Mouse (Mus musculus): ENCODE results near the gene Clstn2. TPM values are rescaled to one million over a fixed set of nuclear protein-coding genes. Genes with fewer than 3 reads are reported as not detected.
A peak's percentile ranks its signal among the peaks of the same experiment; 100 is the strongest.

The Clstn2 gene
- polyA plus RNA-seq, 1 experiment from 2014 or later = 0.36 TPM

GRCm38 (mm10) chr9:97703901-97704503, 329.0 kb downstream of the Clstn2 start:
- Histone ChIP-seq H3K9me3 (no peaks in the 10 kb centered on the region), H3K4me3 (no peak overlapping the region), H3K9ac (no peak overlapping the region), H3K4me1 (peaks cover 18% of the 10 kb centered on the region), H3K27ac (replicated peaks) (no peak overlapping the region), H3K27me3 (replicated peaks) (peaks cover 57% of the 10 kb centered on the region), H3K36me3 (no peaks in the 10 kb centered on the region), H3K4me2 (no peak overlapping the region)
- ATAC-seq (ENCODE audit: extremely low read depth, insufficient number of reproducible peaks, low FRiP score, low TSS enrichment) = no peak
- WGBS = 72% methylated on average over 4 of the region's 4 CpGs

GRCm38 (mm10) chr9:97702989-97703388, 330.0 kb downstream of the Clstn2 start:
- Histone ChIP-seq H3K9ac (no peak overlapping the region), H3K9me3 (no peaks in the 10 kb centered on the region), H3K4me1 (peaks cover 18% of the 10 kb centered on the region), H3K36me3 (no peaks in the 10 kb centered on the region), H3K4me3 (no peak overlapping the region), H3K27me3 (replicated peaks) (peaks cover 57% of the 10 kb centered on the region), H3K4me2 (no peak overlapping the region), H3K27ac (replicated peaks) (no peak overlapping the region)
- WGBS = 26% methylated on average over 2 of the region's 2 CpGs
- ATAC-seq (ENCODE audit: extremely low read depth, insufficient number of reproducible peaks, low FRiP score, low TSS enrichment) = peak; percentile 72; the same call in 1 of the 2 replicates

GRCm38 (mm10) chr9:97699983-97700382, 333.0 kb downstream of the Clstn2 start:
- 76% methylated on average over 3 of the region's 3 CpGs for WGBS
- Histone ChIP-seq H3K4me2 (no peak overlapping the region), H3K9me3 (no peaks in the 10 kb centered on the region), H3K9ac (no peak overlapping the region), H3K4me3 (no peak overlapping the region), H3K27me3 (replicated peaks) (peaks cover 57% of the 10 kb centered on the region), H3K36me3 (no peaks in the 10 kb centered on the region), H3K27ac (replicated peaks) (no peak overlapping the region), H3K4me1 (peaks cover 14% of the 10 kb centered on the region)
- ATAC-seq (ENCODE audit: extremely low read depth, insufficient number of reproducible peaks, low FRiP score, low TSS enrichment) = no peak

GRCm38 (mm10) chr9:97699020-97699419, 334.0 kb downstream of the Clstn2 start:
- Histone ChIP-seq H3K9ac (no peak overlapping the region), H3K27ac (replicated peaks) (no peak overlapping the region), H3K9me3 (no peaks in the 10 kb centered on the region), H3K4me3 (no peak overlapping the region), H3K36me3 (no peaks in the 10 kb centered on the region), H3K27me3 (replicated peaks) (peaks cover 50% of the 10 kb centered on the region), H3K4me2 (no peak overlapping the region), H3K4me1 (peaks cover 14% of the 10 kb centered on the region)
- WGBS = 70% methylated on average over 2 of the region's 2 CpGs
- no peak for ATAC-seq (ENCODE audit: extremely low read depth, insufficient number of reproducible peaks, low FRiP score, low TSS enrichment)

- WGBS = 86% methylated on average over 10 of the region's 10 CpGs
- Histone ChIP-seq H3K4me1 (peaks cover 7% of the 10 kb centered on the region), H3K27ac (replicated peaks) (no peak overlapping the region), H3K9me3 (no peaks in the 10 kb centered on the region), H3K36me3 (no peaks in the 10 kb centered on the region), H3K9ac (no peak overlapping the region), H3K27me3 (replicated peaks) (peaks cover 47% of the 10 kb centered on the region), H3K4me3 (no peak overlapping the region), H3K4me2 (no peak overlapping the region)
- no peak for ATAC-seq (ENCODE audit: extremely low read depth, insufficient number of reproducible peaks, low FRiP score, low TSS enrichment)
Observed at GRCm38 (mm10) chr9:97698071-97698470, 334.9 kb downstream of the Clstn2 start.

- whole genome bisulfite sequencing = 61% methylated on average over 5 of the region's 5 CpGs
- no peak overlapping the region for H3K9ac ChIP-seq
- H3K27me3 ChIP-seq (replicated peaks) = peaks cover 39% of the 10 kb centered on the region
- no peaks in the 10 kb centered on the region for H3K36me3 ChIP-seq
- H3K4me3 ChIP-seq = no peak overlapping the region
- no peak for ATAC-seq (ENCODE audit: extremely low read depth, insufficient number of reproducible peaks, low FRiP score, low TSS enrichment)
- H3K9me3 ChIP-seq = no peaks in the 10 kb centered on the region
- no peaks in the 10 kb centered on the region for H3K4me1 ChIP-seq
- no peak overlapping the region for H3K4me2 ChIP-seq
- no peak overlapping the region for H3K27ac ChIP-seq (replicated peaks)
Observed at GRCm38 (mm10) chr9:97696655-97697235, 336.2 kb downstream of the Clstn2 start.

GRCm38 (mm10) chr9:97695278-97695677, 337.7 kb downstream of the Clstn2 start:
- ATAC-seq (ENCODE audit: extremely low read depth, insufficient number of reproducible peaks, low FRiP score, low TSS enrichment) = no peak
- WGBS = 38% methylated on average over 1 of the region's 1 CpGs

GRCm38 (mm10) chr9:97686826-97687425, 346.1 kb downstream of the Clstn2 start:
- Histone ChIP-seq H3K4me2 (no peak overlapping the region), H3K4me1 (0 out of 2 replicates have a peak, but pooled peaks cover 6% of the 10 kb centered on the region), H3K27me3 (replicated peaks) (no peaks in the 10 kb centered on the region), H3K27ac (replicated peaks) (no peak overlapping the region), H3K9ac (no peak overlapping the region), H3K36me3 (no peaks in the 10 kb centered on the region), H3K4me3 (no peak overlapping the region), H3K9me3 (no peaks in the 10 kb centered on the region)
- no peak for ATAC-seq (ENCODE audit: extremely low read depth, insufficient number of reproducible peaks, low FRiP score, low TSS enrichment)
- 50% methylated on average over 4 of the region's 4 CpGs for WGBS

More at GRCm38 (mm10) chr9:97695278-97695677, 337.7 kb downstream of the Clstn2 start:
- Histone ChIP-seq H3K27ac (replicated peaks) (no peak overlapping the region), H3K9ac (no peak overlapping the region), H3K4me3 (no peak overlapping the region), H3K27me3 (replicated peaks) (peaks cover 30% of the 10 kb centered on the region), H3K36me3 (no peaks in the 10 kb centered on the region), H3K4me2 (no peak overlapping the region), H3K9me3 (no peaks in the 10 kb centered on the region), H3K4me1 (no peaks in the 10 kb centered on the region)

- no peak for ATAC-seq (ENCODE audit: extremely low read depth, insufficient number of reproducible peaks, low FRiP score, low TSS enrichment)
Observed at GRCm38 (mm10) chr9:97685664-97686063, 347.3 kb downstream of the Clstn2 start.

GRCm38 (mm10) chr9:97679878-97680277, 353.1 kb downstream of the Clstn2 start:
- Histone ChIP-seq H3K9ac (no peak overlapping the region), H3K27ac (replicated peaks) (no peak overlapping the region)
- ATAC-seq (ENCODE audit: extremely low read depth, insufficient number of reproducible peaks, low FRiP score, low TSS enrichment) = no peak

More at GRCm38 (mm10) chr9:97685664-97686063, 347.3 kb downstream of the Clstn2 start:
- Histone ChIP-seq H3K9ac (no peak overlapping the region), H3K36me3 (no peaks in the 10 kb centered on the region), H3K4me2 (no peak overlapping the region), H3K27ac (replicated peaks) (no peak overlapping the region), H3K4me3 (no peak overlapping the region), H3K27me3 (replicated peaks) (no peaks in the 10 kb centered on the region), H3K4me1 (0 out of 2 replicates have a peak, but pooled peaks cover 6% of the 10 kb centered on the region), H3K9me3 (no peaks in the 10 kb centered on the region)
- 74% methylated on average over 4 of the region's 4 CpGs for WGBS

GRCm38 (mm10) chr9:97679106-97679505, 353.9 kb downstream of the Clstn2 start:
- WGBS = 70% methylated on average over 4 of the region's 4 CpGs
- Histone ChIP-seq H3K9me3 (no peaks in the 10 kb centered on the region), H3K27ac (replicated peaks) (no peak overlapping the region), H3K4me2 (no peak overlapping the region), H3K9ac (no peak overlapping the region), H3K4me1 (no peaks in the 10 kb centered on the region), H3K36me3 (no peaks in the 10 kb centered on the region), H3K27me3 (replicated peaks) (peaks cover 7% of the 10 kb centered on the region; the same call in 1 of the 2 replicates), H3K4me3 (no peak overlapping the region)
- ATAC-seq (ENCODE audit: extremely low read depth, insufficient number of reproducible peaks, low FRiP score, low TSS enrichment) = no peak

More at GRCm38 (mm10) chr9:97679878-97680277, 353.1 kb downstream of the Clstn2 start:
- Histone ChIP-seq H3K4me2 (no peak overlapping the region), H3K4me3 (no peak overlapping the region), H3K27me3 (replicated peaks) (peaks cover 7% of the 10 kb centered on the region; the same call in 1 of the 2 replicates), H3K36me3 (no peaks in the 10 kb centered on the region), H3K4me1 (no peaks in the 10 kb centered on the region), H3K9me3 (no peaks in the 10 kb centered on the region)

Data from heart, embryonic 13.5 days (tissue).